Mouse (Mus musculus) Patski (cell line): ENCODE data around the gene Pnpla7. TPM values are rescaled to one million over a fixed set of nuclear protein-coding genes. Genes with fewer than 3 reads are reported as not detected.
"Not testable (repeated sequence)": the region's sequence is repeated elsewhere in the genome, so short reads cannot be mapped to it uniquely, and the experiment has no call there.

ENCODE experiments used
- ATAC-seq: fragments of 100-300 bp; one replicate; pipeline ENCODE4 v1.8.0; 2021
- CTCF ChIA-PET: fragments of 350-600 bp; sonication (Branson Sonifier 250); formaldehyde crosslinking; loops from one replicate; lab custom pipeline; 2022; ENCODE audit warnings: inconsistent platforms; lab: Charles Lee
- POLR2A ChIA-PET: fragments of 350-600 bp; sonication (Branson Sonifier 250); formaldehyde crosslinking; loops from one replicate; lab custom pipeline; 2022; ENCODE audit warnings: antibody characterized with exemption, inconsistent platforms; lab: Charles Lee
- DNase-seq: peaks from one replicate; pipeline ENCODE4 v3.0.0-alpha.2; 2011; ENCODE audit warnings: low read depth, low spot score
- H3K27me3 ChIP-seq: fragments of 371-371 bp; one replicate; pipeline ENCODE4 v1.5.1; 2021
- CTCF ChIP-seq: fragments of 100-300 bp; IDR thresholded peaks from one replicate; pipeline ENCODE4 v1.5.1; 2021
- in situ Hi-C: fragments of 300-500 bp; cut with MboI; formaldehyde crosslinking; loops from 3 replicates; pipeline ENCODE4 v1.11.1; 2018; ENCODE audit warnings: low pct_unique_long_range_greater_than_20kb, mixed read lengths
- polyA plus RNA-seq: library from polyadenylated mRNA; unstranded; gene quantifications from one replicate; pipeline ENCODE4 v1.2.3, GENCODE M21; 2021

Gene Pnpla7
- polyA plus RNA-seq, result 16.6 TPM

DNA sequence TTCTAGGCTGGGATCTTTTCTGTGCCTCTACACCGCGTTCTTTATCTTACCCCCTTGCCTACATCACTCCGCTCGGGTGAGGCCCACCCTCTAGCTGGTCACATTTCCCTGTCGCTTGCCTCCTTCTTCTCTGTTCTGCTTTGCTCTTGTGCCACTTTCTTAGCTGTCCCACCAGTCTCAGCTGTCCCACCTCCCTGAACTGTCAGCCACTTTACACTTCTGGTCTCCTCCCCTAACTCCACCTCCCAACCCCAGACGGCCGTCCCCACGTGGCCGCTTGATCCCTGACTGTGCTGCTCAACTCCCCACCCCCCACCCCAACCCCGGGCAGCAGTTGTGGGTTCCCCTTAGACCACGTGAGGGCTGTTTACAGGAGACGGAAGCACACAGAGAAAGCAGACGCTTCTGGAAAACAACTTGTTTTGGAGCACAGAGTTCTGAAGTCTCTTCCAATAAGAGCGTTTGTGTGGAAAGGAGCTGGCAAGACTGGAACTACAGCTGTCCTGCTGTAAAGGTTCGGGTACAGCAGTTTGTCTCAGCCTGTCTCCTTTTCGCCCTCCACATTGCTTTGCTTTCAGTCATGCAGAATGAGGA is at the start of gene Pnpla7:
Pnpla7 (plus strand) TSS at position 330 of the 594 bp plus-strand sequence.
- ATAC-seq, result peak; percentile 49
- H3K27me3 ChIP-seq, result no peaks in the 10 kb centered on the region
- no peak for TF ChIP-seq CTCF
- peak; percentile 34 for DNase-seq
- POLR2A ChIA-PET, result interaction anchor here (1.1 kb wide), 1 partner anchor 12 kb away, joined by 3 read pairs; no protein-coding TSS in a partner anchor
- CTCF ChIA-PET, result interaction anchor here (1.1 kb wide), 1 partner anchor 15 kb away, joined by 4 read pairs; no protein-coding TSS in a partner anchor
- in situ Hi-C loops, result no loop called here

DNA sequence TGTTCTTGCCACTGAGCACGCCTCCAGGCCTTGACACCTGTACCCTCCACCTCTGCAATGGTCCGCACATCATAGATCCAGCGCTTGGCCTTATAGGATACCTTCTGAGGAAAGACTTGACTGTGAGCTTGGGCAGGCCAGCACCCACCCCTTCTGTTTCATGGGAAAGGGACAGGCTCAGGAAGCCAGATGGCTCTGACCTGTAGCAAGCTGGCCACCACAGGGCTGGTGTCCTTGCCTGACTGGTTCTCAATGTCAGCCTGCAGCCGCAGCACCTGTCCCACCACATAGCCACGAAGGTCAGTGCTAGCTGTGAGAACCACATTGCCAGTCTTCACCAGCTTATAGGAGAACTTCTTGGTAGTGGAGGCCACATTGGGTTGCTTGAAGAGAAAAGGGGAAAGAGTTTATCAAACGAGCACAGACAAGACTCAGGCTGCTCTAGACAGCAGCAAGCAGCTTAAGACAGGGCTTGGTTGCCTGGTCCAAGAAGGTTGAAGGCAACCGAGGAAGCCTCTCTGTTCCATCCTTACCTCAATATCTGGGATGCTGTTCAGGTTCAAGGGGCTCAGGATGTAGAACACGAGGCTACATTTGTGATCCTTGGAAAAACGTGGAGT is 49.4 kb upstream of the Pnpla7 start:
- no peak for ATAC-seq
- no peak for DNase-seq
- ChIA-PET CTCF (no interaction called here), POLR2A (no interaction called here)
- no peak for TF ChIP-seq CTCF
- in situ Hi-C loops, result no loop called here
- no peaks in the 10 kb centered on the region for H3K27me3 ChIP-seq

DNA sequence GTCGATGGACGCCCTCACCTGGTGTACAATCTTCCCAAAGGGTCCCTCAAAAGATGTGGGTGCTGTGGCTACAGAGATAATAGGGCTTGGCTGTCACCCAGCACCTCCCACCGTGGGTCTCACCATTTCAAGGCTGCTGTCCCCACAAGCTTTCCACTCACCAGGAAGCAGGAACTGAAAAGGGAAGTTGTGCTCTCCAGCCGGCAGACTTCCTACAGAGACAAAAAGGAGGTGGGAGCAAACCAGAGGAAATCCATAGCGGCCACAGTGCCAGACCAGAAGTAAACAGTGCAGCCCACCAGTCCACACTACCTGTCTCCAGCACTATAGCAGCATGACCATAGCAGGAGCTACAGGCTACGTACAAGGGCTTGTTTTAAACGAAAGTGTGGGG is 48.9 kb upstream of the Pnpla7 start:
- POLR2A ChIA-PET, result no interaction called here
- in situ Hi-C loops, result no loop called here

DNA sequence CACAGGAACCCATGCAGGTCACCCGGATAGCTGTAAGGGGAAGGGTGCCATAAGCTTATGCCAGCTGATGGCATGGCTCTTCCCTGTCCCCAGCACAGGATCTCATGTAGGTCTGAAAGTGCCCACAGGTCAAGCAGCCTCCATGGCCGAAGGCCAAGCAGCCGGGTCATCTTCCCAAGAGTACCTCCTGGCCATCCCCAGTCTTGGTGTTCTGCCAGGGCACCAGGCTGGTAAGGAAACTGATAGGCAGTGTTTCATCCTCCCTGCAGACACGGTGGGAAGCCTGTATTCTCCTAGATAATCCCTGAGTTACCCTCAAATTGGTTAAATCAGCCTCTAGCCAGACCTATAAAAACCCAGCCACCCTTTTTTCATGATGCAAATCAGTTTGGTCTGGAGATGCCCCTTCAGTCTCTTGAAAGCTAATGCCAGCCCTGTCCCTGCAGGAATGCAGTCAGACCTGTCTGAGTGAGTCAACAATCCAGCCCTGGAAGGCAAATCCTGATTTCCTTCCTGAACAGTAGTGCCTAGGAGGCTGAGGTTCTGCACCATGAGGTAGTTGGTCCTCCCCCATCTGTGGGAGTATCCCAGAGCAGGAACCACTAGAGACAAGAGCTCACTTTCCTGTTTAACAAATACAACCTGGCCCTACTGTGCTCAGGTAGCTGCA is 47.9 kb upstream of the Pnpla7 start:
- no peak for TF ChIP-seq CTCF
- CTCF ChIA-PET, result interaction anchor here (1.2 kb wide), 1 partner anchor 17 kb away, joined by 3 read pairs; no protein-coding TSS in a partner anchor
- ATAC-seq, result peak; percentile 58
- no peak for DNase-seq
- no peaks in the 10 kb centered on the region for H3K27me3 ChIP-seq
- in situ Hi-C loops, result no loop called here
- POLR2A ChIA-PET, result interaction anchor here (0.6 kb wide), 1 partner anchor 8 kb away, joined by 3 read pairs; the partner anchor contains the start of gene Ehmt1

More for the DNA sequence above, 48.9 kb upstream of the Pnpla7 start:
- no peak for TF ChIP-seq CTCF
- ATAC-seq (no peak), DNase-seq (no peak)
- no peaks in the 10 kb centered on the region for H3K27me3 ChIP-seq
- CTCF ChIA-PET, result no interaction called here

DNA sequence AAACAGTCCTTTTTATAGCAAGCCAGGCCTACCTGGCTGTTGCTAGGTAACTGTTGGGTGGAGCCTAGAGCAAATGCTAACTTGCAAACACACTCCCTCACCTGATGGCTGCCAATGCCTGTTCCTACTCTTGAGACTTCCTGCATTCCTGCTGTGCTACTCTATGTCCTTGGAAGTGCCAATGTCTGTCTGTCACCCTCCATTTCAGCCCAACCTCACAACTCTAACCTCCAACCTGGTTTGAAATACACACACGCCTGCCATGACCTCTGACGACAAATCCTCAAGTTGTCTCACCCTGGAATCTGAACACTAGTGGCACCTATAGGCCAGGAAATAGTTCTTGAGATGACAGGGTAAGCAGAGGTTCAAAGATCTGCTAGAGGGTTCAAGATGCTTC is 46.7 kb upstream of the Pnpla7 start:
- ATAC-seq (no peak), DNase-seq (no peak)
- CTCF ChIA-PET, result no interaction called here
- TF ChIP-seq CTCF, result no peak
- no peaks in the 10 kb centered on the region for H3K27me3 ChIP-seq
- POLR2A ChIA-PET, result no interaction called here
- in situ Hi-C loops, result no loop called here

DNA sequence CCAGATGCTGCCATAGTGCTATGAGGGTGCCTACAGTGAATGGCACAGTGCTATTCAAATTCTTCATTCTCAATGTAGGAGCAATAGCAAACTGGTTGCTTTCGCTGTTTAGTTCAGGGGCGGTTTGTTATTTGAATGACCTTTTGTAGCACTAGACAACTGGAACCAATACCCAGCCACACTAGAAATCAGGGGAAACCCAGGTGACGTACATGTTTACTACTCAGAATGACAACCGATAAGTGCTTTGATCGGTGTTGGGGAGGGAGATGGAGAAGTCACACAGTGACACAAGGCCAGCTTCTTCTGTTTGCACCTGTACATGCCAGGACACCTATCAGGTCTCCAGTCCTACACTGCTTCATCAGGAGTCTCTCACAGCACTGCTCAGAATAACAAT is 46.2 kb upstream of the Pnpla7 start:
- no peak for DNase-seq
- no peak for TF ChIP-seq CTCF
- in situ Hi-C loops, result no loop called here
- no peak for ATAC-seq
- ChIA-PET CTCF (no interaction called here), POLR2A (interaction anchor here (0.7 kb wide), 1 partner anchor 37 kb away, joined by 3 read pairs; no protein-coding TSS in a partner anchor)
- no peaks in the 10 kb centered on the region for H3K27me3 ChIP-seq

DNA sequence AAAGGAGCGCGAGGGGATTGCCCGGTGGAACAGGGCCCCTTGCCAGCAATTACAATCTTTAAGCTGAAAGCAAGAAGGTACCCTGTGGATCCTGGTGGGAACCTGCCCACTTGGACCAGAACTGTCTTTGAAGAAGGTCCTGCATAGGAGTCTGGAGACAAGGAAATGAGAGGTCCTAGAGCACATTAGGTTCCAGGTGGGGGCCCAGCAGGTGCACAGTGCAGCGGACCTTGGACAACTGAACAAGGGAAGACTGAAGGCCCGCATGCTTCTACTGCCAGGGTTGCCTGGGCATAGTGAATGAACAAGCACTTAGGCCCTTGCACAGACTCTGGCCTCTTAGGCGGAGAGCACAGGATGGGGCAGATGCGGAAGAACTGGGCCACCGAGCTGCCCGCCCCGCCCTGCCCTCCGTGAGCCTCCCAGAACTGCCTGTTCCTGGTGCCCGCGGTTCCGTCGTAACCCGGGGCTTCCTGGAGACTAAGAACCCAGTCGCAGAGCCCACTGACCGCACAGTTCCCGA is 41.3 kb upstream of the Pnpla7 start:
- H3K27me3 ChIP-seq, result peaks cover 4% of the 10 kb centered on the region
- DNase-seq (no peak), ATAC-seq (peak; percentile 70)
- ChIA-PET CTCF (interaction anchor here (0.9 to 1.5 kb wide), 4 partner anchors 15 to 28 kb away, joined by 3 to 5 read pairs (median 4); partner anchors contain the start of genes Dph7 and Zmynd19), POLR2A (no interaction called here)
- in situ Hi-C loops, result no loop called here
- TF ChIP-seq CTCF, result no peak

DNA sequence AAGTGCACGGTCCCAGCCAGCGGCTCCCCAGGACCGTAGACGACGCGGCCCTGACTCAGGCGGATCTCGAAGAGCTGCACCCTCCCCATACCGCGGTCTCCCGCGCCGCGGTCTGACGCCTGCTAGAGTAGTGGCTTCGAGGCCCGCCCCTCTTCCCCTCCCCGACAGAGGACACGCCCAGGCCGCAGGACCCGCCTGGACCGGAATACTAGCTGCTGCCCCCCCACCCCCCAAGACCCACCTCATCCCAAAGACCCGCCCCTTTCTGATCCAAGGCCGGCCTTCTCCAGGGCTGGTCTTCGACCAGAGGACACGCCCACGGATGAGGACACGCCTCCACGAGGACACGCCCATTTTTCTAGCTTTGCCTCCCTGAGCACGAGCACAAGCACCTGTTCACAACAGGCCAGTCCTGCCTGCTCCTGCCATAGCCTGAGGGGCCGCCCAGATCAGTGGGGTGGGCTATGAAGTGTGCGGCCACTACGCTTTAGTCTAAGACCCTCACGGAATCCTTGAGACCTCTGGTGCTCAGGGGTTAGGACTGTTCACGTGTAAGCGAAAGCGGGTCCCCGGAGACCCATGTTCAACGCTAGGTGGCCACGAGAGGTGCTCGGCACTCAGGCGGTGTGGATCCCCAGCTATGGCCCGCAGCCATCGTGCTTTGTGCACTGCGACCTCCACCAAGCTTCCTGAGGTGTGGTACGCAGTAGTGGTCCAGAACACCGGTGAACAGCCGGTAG is 40.6 kb upstream of the Pnpla7 start, which contains the start of gene Arrdc1:
Arrdc1 (minus strand) TSS at position 196 of the 740 bp plus-strand sequence.
- peaks cover 6% of the 10 kb centered on the region for H3K27me3 ChIP-seq
- in situ Hi-C loops, result no loop called here
- no peak for TF ChIP-seq CTCF
- peak; percentile 85 for DNase-seq
- ATAC-seq, result peak; percentile 88
- CTCF ChIA-PET, result interaction anchor here (0.9 to 1.5 kb wide), 4 partner anchors 14 to 27 kb away, joined by 3 to 5 read pairs (median 4); partner anchors contain the start of genes Dph7 and Zmynd19
- POLR2A ChIA-PET, result no interaction called here

DNA sequence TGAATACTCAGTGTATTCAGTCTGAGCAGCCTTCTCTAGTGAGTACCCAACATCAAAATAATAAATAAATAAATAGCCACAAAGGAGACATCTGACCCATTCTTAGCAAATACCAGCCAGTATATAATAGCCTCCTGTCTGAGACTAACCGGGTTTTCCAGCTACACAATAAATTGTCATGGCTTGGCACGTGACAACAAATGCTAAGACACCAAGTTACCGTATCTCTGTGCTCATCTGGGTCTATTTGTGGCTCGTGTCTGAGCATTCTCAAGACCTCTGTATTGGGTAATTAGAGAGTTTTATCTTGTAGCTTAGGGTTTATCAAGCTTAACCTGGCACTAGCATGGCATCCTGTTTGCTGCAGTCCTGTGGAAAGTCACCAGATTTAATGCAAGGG is 33.7 kb upstream of the Pnpla7 start:
- TF ChIP-seq CTCF, result no peak
- DNase-seq (no peak), ATAC-seq (no peak)
- H3K27me3 ChIP-seq, result peaks cover 18% of the 10 kb centered on the region
- in situ Hi-C loops, result no loop called here
- ChIA-PET CTCF (no interaction called here), POLR2A (no interaction called here)

DNA sequence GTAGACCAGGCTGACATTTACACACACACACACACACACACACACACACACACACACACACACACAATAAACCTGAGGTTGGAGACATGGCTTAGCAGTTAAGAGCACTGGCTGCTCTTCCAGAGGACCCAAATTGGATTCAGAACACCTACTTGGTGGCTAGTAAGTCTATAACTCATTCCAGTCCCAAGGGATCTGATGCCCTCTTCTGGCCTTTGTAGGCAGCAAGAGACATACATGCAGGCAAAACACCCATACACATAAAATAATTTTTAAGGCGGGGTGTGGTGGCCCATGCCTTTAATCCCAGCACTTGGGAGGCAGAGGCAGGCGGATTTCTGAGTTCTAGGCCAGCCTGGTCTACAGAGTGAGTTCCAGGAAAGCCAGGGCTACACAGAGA is 31.5 kb upstream of the Pnpla7 start:
- peaks cover 15% of the 10 kb centered on the region for H3K27me3 ChIP-seq
- TF ChIP-seq CTCF, result peak; percentile 64
- DNase-seq, in situ Hi-C loops, CTCF ChIA-PET, ATAC-seq: not testable (repeated sequence)
- POLR2A ChIA-PET, result interaction anchor here (0.7 kb wide), 1 partner anchor 14 kb away, joined by 4 read pairs; no protein-coding TSS in a partner anchor
